Mouse (Mus musculus) thymus, adult 18-20 months (tissue): ENCODE measurements around the gene C7.
"Not testable (repeated sequence)": the region's sequence is repeated elsewhere in the genome, so short reads cannot be mapped to it uniquely, and the experiment has no call there.

Experiments used
- DNase-seq, 2 experiments: peaks; one replicate each; pipeline ENCODE4 v3.0.0; 2022; ENCODE audit warnings: mixed read lengths in 2 of 2

The C7 gene

GRCm38 (mm10) chr15:5063635-5064034 is at the start of gene C7:
C7 (minus strand) TSS chr15:5063740.
- no peak for DNase-seq

GRCm38 (mm10) chr15:5112651-5113050 is 49.1 kb upstream of the C7 start:
- no peak for DNase-seq

DNA sequence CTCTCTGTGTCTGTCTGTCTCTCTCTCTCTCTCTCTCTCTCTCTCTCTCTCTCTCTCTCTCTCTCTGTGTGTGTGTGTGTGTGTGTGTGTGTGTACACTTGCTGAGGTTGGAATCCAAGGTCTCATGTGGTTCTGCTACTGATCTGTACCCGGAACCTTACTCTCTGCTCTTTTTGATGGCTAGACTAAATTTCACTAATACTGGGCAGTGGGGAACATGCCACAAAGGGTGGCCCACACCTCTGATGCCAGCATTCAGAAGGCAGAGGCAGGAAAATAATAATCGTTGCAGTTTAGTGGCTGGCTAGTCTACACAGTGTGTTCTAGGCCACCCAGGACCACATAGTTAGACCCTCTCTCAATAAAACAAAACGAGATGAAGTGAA is 45.1 kb upstream of the C7 start:
- peak in 1 of 2 experiments; percentile 13 for DNase-seq

DNA sequence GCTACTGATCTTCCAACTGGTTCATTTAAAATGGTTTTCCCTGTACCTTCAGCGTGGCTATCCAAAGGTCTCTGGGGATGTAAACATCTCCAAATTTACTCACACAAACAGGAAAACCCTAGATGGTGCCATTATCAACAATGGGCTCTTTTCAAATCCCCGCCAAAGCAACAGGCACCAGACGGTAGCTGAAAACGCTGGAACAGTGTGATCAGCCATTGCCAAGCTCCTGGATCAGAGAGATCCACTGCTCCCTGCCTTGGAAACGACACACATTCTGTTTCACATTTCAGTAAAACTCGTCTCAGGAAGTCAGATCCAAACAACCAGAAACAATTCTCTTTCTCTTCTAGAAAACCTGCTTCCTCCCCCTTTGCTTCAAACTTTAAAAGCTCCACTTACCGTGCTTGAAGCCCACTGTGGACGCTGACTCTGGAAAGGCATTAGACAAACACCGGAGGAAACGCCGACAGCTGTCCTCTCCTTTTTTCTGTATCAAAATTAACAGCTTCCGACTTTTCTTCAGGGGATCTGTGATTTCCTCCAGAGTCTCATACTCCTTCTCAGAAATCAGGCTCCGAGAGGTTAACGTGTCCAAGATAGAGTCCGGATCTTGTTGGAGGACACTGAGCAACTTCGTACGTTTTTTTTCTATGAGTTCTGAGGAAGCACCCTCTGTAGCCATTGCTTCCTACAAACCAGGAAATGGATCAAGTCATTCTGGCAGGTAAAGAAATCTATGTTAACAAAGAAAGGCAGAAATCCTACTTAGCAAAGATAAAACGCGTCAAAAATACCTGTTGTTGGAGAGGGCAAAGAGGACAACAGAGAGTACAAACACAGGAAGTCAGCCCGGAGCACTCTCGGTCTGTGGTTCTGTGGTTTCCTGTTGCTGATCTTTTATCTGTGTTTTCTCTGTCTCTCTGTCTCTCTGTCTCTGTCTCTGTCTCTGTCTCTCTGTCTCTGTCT is 44.4 kb upstream of the C7 start, which contains the start of gene Card6:
TSS of gene Card6 (minus strand) at position 854 of the 969 bp plus-strand sequence.
- DNase-seq, result peak; percentile 38 to 73

- no peak for DNase-seq
These were observed 42.8 kb upstream of the C7 start for GRCm38 (mm10) chr15:5106293-5106692.

GRCm38 (mm10) chr15:5105891-5106290 is 42.4 kb upstream of the C7 start:
- no peak for DNase-seq

- no peak for DNase-seq
These were observed 38.8 kb upstream of the C7 start for GRCm38 (mm10) chr15:5102312-5102711.

GRCm38 (mm10) chr15:5097376-5097775 is 33.8 kb upstream of the C7 start:
- no peak for DNase-seq

GRCm38 (mm10) chr15:5095534-5096301 is 32.2 kb upstream of the C7 start:
- no peak for DNase-seq

DNA sequence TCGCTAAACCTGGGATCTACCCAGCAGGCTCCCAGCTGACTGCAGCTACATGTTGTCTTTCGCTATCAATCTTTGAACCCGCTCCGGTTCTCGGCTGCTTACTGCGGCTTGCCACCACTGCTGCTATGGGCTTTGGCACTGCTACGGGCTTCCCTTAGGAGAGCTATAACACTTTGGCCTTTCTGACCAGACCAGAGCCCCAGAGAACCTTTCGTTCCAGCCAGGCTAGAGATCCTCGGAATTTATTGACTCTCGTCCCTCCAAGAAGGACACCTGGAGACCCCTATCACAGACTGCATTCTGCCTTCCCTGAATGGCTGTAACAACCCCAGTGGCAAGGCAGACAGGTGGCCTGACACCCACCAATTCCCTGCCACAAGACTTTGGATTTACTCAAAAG is 26.6 kb upstream of the C7 start:
- DNase-seq, result no peak

- DNase-seq, result no peak
These were observed 25.5 kb upstream of the C7 start for GRCm38 (mm10) chr15:5088850-5089608.

- no peak for DNase-seq
These were observed 22.6 kb upstream of the C7 start for GRCm38 (mm10) chr15:5086162-5086561.

GRCm38 (mm10) chr15:5081235-5081634 is 17.7 kb upstream of the C7 start:
- DNase-seq, result no peak

DNA sequence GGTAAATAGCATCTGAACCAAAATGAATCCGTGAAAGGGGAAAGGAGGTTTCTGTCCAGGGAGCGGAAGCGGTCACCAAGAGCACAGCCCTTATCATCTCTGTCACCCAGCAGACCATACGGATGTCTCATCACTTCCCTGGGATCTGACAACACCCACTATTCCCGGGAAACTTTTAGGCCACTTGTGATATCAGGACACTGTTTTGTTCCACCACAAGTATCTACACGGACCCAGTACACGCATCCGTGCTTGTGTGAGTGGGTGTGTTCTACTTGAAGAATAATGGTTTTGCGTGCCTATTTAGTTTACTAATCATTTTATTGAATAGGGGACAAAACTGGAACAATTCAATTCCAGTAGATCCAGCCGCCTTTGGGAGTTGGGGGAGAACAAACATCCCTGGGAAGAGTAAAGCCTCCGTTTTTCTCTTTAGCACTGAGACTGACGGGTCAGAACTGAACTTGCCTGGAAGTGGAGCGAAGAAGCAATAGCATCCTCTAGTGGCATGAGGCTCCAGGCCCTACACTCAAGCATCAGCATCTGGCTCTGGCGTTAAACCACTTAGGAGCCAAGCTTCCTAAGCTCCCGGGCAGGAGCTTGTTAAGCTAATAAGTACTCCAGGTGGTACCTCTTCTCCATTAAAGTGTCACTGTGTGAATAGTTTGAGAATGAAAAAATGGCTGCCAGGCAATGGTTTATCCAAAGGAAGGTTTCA is 5.4 kb upstream of the C7 start:
- no peak for DNase-seq

GRCm38 (mm10) chr15:5045560-5046284 is 17.8 kb downstream of the C7 start:
- DNase-seq, result no peak

DNA sequence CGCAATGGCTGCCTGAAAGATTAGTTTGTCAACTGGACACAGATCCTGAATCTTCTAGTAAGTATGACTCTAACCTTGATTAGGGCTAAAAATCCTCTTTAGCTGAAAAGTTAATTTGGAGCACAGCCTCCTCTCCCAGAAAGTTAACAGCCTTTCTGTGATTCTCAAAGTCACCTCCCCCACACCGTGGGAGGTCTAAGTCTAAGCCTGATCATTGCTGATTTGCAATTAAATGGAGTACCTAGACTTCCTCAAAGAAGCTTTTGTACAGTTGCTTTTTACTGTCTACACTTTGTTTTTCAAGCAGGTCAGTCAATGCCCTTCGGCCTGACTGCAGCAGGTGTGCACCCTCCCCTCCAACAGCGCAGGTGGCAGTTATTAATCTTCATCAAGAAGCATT is 34.3 kb downstream of the C7 start:
- no peak for DNase-seq

DNA sequence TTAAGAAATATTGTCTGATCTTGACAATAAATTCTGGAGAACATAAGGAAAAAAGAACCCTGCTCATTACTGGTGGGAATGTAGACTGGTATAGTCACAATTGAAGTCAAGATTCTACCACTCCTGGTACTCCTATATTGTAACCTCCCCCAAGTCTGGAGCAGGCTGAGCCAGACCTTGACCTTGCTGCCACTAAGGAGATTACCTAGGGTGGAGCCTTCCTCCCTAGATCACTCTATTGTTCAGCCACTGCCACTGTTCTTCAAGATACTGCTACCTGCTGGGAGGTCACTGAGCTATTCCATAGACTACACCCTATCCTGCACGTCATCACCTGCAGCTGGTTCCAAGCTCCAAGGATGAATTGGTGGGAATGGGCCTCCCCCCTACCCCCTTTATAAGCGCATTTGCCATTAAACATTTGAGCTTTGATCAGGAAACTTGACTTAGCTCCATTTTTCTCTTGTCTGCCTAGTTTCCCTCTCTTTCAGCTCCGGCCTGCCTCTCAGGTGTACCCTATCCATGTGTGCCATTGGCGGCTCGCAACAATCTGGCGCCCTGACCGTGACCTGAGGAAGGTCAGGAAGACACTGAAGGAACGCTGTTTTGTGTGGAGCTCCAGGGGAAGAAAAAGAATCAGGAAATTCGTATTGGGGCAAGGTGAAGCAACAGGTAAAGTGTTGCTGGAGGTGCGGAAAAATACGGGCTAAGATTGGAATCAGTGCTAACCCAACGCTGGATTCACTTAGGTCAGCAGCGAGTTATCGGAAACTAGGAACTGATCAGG is 39.9 kb downstream of the C7 start:
- not testable (repeated sequence) for DNase-seq

DNA sequence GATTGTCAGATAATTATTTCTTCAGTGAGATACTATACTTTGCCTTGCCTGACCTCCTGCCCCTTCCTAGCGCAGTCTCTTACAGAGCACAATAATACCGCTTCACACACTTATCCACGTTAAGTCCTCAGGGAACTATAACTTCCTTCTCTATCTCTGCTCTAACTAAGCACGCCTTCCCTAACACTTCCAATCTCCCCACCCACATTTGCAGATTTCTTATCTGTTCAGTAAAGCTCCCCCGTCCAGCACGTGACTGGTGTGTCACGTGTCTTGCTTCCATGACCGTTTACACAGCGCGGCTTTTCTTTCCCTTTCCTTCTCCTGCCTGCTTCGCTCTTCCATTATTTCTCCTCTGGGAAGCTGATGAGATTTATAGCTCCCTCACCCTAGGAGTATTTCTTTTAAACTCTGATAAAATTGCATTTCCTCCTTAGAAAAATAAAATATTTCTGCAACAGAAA is 53.9 kb downstream of the C7 start:
- no peak for DNase-seq

- no peak for DNase-seq
These were observed 59.9 kb downstream of the C7 start for GRCm38 (mm10) chr15:5003503-5004196.

DNA sequence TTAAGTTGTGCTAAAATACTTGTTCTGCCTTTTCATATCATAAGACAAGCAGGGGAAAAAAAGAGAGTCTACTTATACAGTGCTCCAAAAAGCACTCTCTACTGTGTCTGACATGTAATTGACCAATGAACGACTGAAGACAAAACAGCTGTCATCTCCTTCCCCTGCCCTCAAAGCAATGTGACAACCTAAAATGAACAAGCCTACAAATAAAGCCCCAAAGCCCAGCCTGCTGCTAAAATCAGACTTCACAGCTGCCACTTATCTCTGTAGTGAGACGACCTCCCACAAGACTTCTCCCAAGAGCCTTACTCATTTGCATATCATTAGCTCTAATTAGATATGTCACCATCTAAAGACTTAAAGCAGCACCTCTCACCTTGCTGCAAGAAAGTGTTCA is 60.6 kb downstream of the C7 start:
- no peak for DNase-seq
